Mouse (Mus musculus) kidney, postnatal 14 days (tissue): ENCODE data around the gene Uqcr11.

Experiments used
- DNase-seq: peaks from one replicate; pipeline ENCODE4 v3.0.0; 2022; ENCODE audit warnings: mixed read lengths

Gene Uqcr11

DNA sequence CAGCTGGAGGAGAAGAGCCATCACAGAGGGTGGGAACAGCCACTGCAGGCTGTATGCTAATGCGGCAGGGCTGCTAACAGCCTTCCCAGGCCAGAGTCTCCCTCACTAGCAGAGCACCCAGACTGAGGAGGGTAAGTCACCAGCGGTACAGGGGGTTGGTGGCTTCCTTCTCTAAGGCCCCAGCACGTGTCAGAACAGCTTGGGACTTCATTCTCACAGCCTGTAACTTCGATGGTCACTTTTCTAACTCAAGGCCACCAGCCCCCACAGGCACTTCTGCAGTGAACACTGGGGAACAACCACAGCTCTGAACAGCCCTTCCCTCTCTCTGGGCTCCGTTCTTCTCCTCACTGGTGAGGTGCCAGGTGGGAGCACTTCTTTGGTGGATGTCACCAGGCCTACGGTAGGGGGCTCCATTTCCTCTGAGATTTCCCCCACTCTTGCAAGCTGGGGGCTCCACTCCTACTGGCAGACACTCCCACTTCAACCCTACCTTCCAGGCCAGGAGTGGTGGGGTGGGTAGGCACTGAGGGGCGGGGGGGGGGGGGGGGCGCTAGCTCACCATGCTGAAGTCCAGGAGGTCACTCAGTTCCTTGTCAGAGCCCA is 23.8 kb upstream of the Uqcr11 start:
- DNase-seq: no peak

DNA sequence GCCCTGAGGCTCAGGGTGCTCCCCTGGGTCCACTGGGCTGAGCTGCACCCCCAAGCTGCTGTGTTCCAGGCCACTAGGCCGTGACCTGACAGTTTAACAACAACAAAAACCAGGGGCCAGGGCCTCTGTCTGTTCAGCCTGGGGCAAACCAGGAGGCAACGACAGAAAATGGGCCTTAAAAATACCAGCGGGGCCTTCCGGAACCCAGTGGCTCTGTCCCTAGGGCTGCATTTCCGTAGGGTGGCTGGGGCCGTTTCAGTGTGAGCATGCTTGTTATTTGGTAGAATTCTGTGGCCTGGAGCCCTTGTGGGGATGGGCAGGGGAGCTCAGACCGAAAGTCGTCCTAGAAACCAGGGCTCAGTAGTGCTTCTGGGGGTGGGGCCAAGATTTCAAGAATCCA is 23.2 kb upstream of the Uqcr11 start:
- DNase-seq: no peak

DNA sequence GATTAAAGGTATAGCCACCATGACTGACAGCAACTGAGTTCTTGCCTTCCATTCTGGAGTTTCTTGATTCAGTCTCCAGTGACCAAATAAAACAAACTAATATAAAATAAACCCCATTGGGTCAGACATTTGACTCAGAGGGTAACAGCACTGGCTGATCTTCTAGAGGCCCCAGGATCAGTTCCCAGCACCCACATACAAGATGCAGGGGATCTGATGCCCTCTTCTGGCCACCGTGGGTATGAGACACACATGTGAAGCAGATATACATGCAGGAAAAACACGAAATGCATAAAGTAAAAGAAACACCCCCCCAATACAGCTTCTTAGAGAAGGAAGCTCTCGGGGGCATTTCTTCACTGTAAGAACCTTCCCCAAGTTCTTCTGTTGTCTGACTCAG is 18.4 kb upstream of the Uqcr11 start:
- DNase-seq: no peak

DNA sequence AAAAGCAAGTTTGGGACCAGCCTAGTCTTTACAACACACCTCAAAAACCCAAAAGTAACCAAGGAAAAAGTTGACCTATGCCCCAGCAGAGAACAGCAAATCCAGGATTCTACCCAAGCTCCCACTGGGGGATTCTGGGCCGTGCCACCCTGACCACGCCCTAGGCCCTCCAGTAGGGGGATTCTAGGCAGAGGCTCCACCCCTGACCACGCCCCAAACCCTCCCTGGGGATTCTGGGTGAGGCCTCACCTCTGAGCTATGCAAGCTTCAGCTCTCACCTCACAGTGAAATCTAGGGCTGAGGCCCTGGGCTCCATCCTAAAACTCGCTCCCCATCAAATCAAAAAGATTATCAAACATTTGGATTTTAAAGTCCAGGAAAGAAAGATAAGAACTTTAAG is 16.9 kb upstream of the Uqcr11 start:
- DNase-seq: no peak

DNA sequence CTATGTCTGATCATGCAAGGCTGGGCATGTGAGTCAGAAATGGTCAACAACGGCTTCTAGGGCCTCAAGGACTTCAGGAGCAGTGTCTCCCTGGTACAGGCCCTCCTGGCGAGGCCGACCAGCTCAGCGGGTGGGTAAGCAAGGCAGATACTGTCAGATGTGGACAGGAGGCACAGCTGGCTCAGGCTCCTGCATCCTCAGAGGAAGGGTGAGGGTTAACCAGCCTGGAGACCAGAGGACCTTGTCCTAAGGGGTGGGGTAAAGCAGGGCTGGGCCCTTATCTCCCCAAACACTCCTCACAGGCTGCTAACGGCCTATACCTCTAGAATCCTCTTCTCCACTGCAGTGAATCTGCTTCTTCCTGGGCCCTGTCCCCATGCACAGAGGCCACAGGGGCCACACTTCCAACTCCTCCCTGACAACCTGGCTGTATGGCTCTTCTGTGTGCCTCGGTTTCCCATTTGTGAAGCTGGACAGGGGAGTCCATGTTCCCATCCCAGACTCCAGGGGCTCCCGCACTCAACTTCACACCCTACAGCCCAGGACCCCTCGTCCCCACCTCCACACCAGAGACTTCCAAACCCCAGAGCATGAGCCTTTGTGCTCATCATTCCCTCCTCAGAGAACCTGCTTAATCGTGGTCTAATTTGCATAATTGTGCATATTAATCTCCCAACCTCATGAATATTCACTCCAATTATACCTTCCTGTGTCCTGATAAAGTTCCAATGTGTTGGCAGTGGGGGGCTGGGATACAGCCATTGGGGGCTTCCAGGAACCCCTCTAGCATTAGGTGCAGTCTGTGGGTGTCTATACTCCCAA is 15.2 kb upstream of the Uqcr11 start:
- no peak for DNase-seq

DNA sequence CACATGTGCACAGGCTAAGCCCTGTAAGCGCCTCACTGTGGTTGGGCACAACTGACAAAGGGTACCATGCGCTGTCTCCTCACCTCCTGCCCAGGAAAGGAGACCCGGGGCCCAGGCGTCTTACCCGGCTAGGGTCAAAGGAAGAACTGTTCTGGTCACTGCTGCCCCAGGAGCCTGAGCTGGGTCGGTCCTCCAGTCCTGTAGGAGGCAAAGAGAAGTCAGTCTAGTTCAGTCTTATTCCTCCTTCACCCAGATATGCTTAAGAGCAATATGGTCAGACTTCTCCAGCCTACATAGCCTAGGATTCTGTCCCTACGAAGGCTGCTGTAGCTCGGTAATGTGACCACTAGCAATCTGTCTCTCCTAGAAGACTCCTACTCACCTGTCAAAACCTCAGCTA is 14.6 kb upstream of the Uqcr11 start:
- DNase-seq: no peak

DNA sequence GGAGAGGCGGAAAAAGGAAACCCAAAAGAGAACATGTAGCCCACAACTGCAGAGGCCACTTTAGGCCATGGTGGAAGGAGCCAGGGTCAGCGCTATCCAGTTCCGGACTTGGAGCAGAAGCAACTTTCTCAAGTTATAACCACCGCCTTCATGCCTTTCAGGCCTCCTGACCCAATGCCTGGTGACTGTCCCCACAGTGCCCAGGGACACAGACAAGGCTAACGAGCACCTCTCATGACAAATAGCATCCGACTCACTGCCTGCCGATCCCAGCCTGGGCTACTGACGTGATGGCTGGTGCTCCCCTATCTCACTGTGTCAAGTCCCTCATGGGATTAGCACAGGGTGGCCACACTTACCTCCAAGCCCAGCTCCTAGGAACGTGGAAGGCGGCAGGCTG is 14.1 kb upstream of the Uqcr11 start:
- no peak for DNase-seq

DNA sequence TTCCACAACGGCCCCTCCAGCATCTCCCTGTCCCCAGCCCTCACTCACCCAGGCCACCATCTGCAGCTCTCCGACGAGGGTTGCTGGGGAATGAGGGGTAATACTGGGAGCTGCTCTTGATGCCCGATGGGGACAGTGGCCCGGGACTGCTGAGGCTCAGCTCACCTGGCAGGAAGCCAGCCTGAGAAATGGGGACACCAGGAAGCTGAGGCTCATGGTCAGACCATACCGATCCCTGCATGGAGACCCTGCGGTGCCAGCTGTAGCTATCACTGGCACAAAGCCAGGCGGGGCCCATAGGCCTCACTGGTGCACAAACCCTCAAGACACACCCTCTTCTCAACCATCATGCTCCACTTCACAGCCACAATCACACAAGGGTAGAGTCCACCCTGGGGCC is 12.8 kb upstream of the Uqcr11 start:
- no peak for DNase-seq

DNA sequence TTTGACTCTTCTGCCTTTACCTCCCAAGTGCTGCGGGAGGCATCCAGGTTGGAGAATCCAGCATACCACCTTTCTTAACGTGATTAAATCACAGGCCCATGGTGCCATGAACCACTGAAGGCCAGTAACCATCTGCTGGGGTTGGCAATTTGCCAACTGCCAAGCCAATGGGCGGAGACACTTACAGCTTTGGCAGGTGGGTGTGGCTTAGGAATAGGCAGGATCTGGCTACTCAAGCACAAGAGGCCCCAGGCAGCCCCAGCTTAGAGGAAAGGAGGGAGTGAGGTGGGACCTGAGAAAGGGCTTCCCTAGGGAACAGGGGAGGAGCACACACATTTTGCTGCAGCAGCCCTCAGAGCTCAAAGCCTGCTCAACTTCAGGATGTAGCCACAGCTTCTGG is 11.7 kb upstream of the Uqcr11 start:
- peak; percentile 43 for DNase-seq

DNA sequence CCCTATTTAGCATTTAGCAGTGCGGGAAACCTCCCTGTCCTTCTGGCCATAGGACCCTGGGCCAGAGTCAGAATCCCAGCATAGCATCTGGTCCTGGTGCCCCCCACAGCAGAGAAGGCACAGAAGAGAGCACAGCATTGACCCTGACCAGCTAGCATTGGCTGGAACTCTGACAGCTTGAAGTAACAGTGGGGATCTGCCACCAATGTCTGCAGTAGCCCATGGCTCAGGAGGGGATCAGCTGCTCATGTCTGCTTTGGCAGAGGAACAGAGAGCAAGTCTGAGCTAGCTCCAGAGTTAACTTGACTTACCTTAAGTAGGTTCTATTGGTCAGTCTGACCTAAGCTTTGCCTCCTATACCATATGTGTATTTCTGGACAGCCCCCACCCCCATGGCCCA is 11.2 kb upstream of the Uqcr11 start:
- no peak for DNase-seq

DNA sequence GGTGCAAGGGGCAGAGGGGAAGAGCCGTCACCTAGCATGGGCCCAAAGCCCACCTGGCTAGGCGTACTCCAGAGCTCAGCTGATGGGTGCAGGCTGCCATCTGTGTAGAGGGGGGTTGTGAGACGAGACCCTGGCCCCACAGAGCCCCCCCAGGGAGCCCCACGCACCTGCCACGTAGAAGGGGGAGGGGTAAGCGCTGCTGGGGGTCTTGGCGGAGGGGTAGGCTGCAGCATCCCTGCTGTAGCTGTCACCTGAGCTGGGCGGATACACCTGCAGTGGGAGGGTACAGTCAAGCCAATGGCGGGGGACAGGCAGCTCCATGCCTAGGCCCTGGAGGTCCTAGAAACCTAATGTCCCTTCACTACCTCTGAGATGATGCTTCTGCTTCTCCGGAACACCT is 10.7 kb upstream of the Uqcr11 start:
- no peak for DNase-seq

DNA sequence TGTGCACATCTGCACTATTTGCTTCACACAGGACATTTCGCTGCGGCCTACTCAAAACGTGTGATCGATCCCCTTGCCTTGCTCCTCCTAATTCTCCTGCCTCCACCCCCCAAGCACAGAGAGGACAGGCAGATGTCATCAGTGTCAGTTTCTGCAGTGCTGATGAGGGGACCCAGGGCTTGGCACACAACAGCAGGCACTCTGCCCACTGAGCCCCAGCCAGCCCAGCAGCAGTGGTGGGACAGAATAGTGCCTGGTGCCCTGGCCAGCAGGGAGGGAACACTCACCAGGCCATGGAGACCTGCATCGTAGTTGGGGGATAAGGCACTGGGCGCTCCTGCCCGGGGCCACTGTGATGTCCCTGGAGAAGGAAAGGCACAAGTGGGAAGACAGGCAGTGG is 8.9 kb upstream of the Uqcr11 start:
- no peak for DNase-seq

DNA sequence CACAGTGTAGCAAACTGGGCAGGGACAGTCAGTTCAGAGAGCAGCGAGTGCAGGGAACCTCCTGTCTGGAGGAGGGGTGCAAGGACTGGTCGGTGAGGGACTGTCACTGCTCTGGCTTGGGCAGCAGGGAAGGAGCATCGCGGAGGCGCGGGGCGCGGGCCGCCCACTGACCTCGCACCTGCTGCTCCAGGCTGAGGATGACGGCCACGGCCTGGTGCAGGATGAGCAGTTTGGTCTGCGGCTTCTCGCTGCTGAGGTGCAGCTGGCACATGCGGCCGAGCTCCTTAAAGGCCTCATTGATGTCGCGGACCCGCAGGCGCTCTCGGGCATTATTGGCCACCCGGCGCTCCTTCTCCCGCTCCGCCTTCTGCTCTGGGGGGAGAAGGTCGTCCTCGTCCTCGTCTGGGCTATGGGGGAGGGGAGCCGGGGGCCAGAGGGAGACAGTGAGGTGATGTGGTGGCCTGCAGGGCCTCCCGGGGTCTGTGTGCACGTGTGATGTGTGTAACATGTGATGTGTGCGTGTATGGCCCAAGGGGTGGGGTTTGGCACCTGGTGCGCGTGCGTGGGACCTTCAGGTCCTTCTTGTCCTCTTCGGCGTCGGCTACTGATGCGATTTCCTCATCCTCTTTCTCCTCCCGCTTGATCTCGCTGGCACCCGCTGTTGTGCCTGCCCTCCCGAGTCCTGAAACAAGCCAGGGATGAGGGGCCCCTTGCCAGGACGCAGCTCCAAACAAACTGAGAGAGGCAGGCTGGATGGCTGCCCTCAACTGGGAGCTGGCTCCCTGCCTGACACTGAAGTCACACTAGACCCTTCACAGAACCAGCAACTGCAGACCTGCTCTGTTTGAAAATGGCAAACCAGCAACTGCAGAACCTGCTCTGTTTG is 6.3 kb upstream of the Uqcr11 start:
- no peak for DNase-seq

DNA sequence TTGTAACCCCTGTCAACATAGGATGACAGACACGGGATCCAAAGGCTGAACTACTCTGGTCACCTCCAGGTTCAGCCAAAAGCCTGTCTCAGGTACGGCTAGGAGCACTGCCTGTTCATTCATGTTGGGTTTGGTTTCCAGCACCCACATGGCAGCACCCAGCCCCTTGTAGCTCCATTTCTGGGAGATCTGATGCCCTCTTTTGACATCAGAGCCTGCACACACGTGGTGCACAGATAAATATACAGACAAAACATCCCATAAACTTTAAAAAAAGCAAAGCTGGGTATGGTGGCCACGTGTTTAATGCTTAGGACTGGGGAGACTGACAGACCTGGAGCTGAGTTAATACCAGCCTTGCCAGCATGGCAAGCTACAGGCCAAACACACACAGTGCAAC is 1.3 kb upstream of the Uqcr11 start:
- DNase-seq: no peak

DNA sequence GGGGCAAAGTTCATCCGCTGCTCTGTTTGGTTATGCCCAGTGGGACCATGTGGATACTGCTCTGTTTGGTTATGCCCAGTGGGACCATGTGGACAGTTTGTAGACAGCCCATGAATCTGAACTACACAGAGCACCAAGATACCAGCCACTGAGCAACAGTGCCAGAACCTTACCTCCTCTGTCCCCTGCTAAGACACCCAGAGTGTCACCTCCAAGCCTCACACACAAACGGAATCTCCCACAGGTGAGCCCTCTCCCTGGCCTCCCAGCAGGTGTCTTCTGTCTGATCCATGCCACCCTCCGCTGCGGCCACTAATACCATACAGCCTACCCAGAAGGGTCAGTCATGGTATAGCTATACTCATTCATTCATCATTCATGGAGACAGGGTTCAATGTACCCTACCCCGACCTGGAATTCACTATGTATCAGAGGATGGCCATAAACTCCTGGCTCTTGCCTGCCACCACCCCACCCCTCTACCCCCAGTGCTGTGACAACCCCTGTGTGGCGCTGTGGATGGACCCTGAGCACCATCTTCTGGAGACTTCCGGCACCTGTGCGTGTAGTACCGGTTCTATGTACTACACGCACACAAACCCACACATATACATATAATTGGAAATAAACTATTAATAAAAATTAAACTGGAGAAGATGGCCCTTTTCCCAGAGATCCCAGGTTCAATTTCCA is 1.0 kb downstream of the Uqcr11 start:
- DNase-seq: no peak

DNA sequence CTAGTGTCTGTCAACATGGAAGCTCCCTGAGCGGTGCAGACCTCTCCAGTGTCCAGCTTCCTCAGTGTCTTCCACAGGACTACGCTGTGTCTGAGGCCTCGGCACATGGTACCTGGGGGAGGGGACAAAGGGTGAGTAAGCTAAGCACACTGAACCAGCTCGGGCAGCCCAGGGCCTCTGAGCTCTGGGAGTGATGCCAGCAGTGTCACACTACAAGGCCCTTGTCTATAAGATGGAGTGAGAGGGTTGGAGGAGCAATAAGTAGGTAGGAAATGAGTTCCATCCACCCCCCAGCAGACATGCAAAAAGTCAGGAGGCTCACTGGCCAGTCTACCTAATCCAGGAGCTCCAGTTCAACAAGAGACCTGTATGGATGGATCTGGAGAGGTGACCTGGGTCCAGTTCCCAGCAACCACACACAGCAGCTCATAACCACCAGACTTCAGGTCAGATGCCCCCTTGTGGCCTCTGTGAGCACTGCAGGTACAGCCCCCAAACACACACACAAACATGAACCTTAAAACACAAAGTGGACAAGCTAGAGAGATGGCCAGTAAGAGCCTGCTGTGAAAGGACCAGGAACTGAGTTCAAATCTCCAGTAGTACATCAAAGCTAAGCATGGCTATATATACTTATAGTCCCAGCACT is 3.5 kb downstream of the Uqcr11 start:
- peak; percentile 63 for DNase-seq

DNA sequence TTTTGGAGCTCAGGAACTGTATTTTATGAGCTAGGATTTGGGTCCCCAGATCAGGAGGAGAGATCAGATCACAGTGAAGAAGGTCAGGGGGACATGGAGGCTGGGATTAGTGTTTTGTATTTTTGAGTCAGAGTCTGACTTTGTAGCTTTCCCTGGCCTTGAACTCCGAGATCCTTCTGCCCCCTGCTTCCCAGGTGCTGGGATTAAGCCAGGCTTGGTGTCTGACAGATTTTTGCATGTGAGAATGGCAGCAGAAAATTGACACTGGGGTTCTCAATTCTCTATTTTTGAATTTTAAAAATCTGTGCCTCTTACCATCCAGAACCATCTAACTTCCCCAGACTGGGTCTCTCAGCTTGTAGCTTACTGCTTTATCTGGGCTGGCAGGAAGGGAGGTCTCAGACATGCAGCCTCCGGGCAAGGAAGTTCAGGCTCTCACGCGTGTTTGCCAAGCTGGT is 5.9 kb downstream of the Uqcr11 start:
- DNase-seq: no peak

DNA sequence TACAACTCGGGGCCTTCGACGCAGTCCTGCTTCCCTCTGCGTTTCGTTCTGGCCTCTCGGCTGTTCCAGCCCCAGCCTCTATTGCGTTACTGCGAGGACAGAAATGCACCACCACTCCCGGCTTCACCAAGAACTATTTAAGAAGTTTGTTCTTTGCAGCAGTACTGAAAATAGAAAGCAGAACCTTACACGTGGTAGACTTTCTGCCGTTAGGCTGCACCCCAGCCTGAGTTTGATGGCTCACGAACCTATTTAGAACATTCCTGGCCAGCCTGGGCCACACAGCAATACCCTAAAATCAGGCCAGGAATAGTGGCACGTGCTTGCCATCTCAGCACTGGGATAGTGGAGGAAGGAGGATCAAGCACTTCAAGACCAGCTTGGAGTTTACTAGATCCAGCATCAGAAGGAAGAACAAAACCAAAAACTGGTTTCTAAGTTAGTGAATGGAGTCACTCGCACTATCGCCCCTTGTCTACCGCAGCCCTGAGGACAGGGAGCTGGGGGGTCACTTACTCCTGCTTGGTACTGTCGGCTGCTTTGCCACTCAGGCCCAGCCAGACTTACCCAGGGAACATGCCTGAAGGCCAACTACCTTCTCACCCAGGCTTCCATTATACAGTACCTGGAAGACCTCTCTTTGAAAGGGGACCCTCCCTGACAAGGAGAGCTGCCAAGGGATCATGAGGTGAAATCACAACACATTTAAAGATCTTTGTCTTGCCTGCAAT is 6.5 kb downstream of the Uqcr11 start:
- no peak for DNase-seq

DNA sequence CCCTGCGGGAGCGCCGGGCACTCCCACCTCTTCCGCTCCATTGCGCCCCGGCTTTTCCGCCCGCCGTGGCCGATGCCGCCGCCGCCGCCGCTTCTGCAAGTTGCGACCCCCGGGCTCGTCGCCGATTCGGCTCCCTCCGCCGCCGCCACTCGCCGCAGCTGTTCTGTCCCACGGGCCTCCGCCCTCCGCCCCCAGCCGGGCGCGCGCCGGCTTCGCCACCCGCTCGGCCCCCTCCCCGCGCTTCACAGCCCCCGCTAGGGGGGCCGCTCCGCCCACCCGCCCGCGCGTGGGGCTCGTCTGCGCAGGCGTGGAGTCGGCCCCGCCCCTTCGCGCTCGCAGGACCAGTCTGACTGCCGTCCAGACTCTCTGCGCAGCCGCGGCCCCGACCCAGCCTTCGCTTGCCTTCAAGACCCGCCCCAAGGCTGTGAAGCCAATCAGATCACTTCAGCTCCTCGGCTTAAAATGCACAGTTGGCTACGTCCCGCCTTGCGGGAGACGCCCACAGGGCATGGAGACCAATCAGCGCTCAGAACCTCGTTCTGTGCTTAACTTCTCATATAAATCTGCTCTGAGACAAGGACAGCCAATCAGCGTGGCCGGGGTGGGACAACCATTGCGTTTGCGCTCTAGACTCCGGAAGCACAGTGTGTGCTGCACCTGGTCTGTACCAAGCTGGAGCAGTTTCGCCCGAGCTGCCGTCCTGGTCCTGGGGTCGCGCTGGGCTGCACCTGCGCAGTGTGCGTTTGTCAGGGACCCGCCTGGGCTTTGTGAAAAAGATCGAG is 7.2 kb downstream of the Uqcr11 start, which contains the start of gene Mbd3:
TSS of gene Mbd3 (minus strand) at position 360 of the 782 bp plus-strand sequence.
- DNase-seq: peak; percentile 100

DNA sequence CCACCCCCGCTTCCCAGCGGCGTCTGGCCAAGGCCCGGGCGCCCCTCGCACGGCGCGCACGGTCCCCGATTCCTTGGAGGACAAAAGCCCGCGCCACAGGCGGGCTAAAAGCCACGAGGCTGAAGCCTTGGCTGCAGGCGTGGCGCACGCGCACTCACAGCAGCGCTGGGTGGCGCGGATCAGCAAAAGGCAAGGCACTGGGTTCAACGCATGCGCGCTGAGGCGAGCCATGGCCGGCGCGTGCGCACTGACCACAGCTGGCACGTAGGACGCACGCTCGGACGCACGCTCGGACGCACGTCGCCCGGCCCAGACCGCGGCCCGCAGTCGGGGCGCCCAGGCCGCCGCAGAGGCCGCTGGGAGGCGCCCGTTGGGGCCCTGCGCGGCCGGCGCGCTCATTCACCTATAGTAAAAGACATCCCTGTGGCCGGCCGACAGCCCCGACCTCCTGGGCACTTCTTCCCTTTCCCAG is 7.9 kb downstream of the Uqcr11 start:
- peak; percentile 99 for DNase-seq

DNA sequence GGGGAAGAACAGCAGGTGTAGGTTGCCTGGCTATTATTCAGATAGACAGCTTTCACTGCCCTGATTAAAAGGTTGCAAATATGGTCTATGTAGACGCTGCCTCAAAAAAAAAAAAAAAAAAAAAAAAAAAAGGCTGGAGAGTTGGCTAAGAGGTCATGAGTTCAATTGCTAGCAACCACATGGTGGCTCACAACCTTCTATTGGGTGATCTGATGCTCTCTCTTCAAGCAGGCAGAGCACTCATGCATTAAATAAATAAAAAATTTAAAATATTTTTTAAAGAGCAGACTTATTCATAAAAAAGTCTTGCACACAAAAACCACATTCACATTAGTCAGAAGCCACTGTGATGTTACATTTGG is 8.5 kb downstream of the Uqcr11 start:
- DNase-seq: no peak
